Mouse (Mus musculus): ENCODE results near the gene Car12. TPM values are rescaled to one million over a fixed set of nuclear protein-coding genes. Genes with fewer than 3 reads are reported as not detected.
A peak's percentile ranks its signal among the peaks of the same experiment; 100 is the strongest.

Gene Car12
- polyA plus RNA-seq, 1 experiment from 2014 or later = 0.61 TPM

DNA sequence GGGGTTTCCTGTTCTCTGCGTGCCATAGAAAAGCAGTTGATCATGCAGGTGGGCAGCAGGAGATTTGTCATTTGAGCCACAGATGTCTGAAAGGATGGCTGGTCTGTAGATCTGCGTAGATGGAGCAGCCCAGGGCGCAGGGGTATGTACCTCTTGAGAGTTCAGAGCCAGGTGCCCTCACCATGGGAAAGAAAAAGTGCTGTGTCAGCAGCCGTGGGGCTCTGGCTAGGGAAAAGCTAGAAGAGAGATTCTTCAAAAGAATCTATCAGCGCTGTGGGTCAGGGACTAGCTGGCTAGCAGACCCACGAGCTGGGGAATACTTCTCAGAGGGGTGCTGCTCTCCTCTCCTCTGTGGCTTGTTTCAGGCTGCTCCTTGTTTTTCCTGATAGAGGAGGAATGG is 27.8 kb upstream of the Car12 start:
- 0 out of 2 replicates have a peak, but pooled peaks cover 6% of the 10 kb centered on the region for H3K4me1 ChIP-seq (replicated peaks)
- H3K9me3 ChIP-seq (replicated peaks) = no peaks in the 10 kb centered on the region
- no peak overlapping the region for H3K9ac ChIP-seq
- no peak for ATAC-seq (ENCODE audit: insufficient number of reproducible peaks, low FRiP score)
- H3K4me3 ChIP-seq = no peak overlapping the region
- H3K27me3 ChIP-seq (replicated peaks) = no peaks in the 10 kb centered on the region
- no peaks in the 10 kb centered on the region for H3K36me3 ChIP-seq
- no peak overlapping the region for H3K4me2 ChIP-seq
- H3K27ac ChIP-seq (ENCODE audit: poor library complexity, severe bottlenecking) = no peak overlapping the region
- 72% methylated on average over 6 of the region's 6 CpGs for WGBS

DNA sequence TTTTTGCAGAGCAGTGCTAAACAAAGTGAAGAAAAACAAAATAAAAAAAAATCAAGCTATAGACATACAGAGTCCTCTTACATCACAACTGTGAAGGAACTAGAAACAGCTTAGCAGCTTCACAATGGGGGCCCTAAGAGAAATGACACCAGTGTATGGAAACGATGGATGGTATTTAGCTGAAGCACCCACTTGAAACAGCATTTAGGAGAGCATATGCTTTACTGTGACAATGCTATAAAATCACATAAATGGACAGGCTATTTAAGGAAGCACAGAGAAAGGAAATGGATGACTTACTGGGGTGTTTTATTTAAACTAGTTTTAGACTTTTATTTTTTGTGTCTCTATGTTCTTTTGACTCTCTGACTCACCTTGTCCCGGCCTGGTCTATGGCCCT is 25.8 kb upstream of the Car12 start:
- no peak overlapping the region for H3K4me3 ChIP-seq
- 0 out of 2 replicates have a peak, but pooled peaks cover 6% of the 10 kb centered on the region for H3K4me1 ChIP-seq (replicated peaks)
- no peak overlapping the region for H3K4me2 ChIP-seq
- H3K36me3 ChIP-seq = no peaks in the 10 kb centered on the region
- no peak for ATAC-seq (ENCODE audit: insufficient number of reproducible peaks, low FRiP score)
- no peaks in the 10 kb centered on the region for H3K27me3 ChIP-seq (replicated peaks)
- no peaks in the 10 kb centered on the region for H3K9me3 ChIP-seq (replicated peaks)
- no peak overlapping the region for H3K9ac ChIP-seq
- no peak overlapping the region for H3K27ac ChIP-seq (ENCODE audit: poor library complexity, severe bottlenecking)
- 79% methylated on average over 2 of the region's 2 CpGs for WGBS

DNA sequence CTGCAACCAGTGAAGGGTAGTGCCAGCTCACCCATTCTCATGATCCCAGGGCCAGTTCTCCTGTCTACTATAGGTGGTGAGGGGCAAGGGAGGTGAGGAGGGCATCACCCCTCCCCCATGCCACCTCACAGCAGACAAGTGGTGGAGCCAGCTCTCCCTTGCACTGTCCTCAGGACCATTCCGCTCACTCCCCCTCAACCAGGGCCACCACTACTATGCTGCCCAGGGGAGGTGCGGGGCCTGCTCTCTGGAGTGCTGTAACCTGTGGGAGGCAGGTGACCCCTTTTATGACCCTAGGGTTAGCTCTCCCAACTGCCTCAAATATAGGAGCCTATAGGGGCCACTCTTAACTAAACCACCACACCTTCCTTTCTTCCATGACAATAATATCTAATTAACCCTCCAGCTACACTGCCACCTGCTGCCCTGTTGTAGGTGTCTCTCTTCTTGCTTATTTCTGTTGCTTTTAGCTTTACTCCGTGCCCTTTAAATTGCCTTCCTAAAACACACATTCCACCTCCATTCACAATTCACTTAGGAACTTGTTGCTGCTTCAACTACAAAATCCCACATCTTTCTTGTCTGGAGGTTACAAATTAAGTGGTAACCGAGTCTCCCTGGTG is 21.7 kb upstream of the Car12 start:
- Histone ChIP-seq H3K27me3 (replicated peaks) (no peaks in the 10 kb centered on the region), H3K9ac (no peak overlapping the region), H3K36me3 (no peaks in the 10 kb centered on the region), H3K4me2 (no peak overlapping the region), H3K9me3 (replicated peaks) (no peaks in the 10 kb centered on the region), H3K27ac (ENCODE audit: poor library complexity, severe bottlenecking) (no peak overlapping the region), H3K4me1 (replicated peaks) (0 out of 2 replicates have a peak, but pooled peaks cover 6% of the 10 kb centered on the region), H3K4me3 (no peak overlapping the region)
- no peak for ATAC-seq (ENCODE audit: insufficient number of reproducible peaks, low FRiP score)
- WGBS = 82% methylated on average over 4 of the region's 4 CpGs

DNA sequence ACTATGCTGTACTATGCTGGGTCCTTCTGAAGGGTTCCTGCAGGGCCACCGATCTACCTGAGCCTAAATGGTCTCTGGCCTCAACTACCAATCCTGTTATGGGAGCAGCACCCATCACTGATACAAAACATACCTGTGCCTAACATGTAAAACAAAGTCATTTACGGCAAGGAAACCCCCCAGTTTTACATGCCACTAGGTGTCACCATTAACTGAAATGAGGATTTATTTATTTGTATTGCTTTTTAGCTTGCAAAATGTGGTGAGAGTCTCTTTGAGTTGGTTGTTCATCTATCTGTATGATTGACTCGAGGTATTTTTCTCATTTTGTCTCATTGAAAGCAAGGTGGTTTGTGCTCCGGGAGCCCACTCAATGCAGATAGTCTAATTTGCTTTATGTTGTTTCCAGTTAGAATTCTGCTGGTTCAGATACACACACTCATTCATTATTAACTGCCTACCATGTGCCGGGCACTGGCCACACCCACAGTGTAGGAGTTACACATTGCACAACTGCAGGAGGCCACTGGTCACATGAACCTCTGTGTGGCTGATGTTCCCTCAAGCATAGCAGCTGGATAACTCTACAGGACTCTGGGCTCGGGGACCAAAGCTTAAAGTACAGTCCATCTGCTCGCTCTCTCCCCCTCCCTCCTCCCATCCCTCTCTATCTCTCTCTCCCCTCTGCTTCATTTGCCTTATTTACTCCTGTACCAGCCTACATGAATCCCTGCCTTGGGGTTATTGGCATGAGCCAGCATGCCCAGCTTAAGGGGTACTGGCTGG is 15.9 kb upstream of the Car12 start:
- Histone ChIP-seq H3K4me1 (replicated peaks) (no peaks in the 10 kb centered on the region), H3K36me3 (no peaks in the 10 kb centered on the region), H3K9ac (no peak overlapping the region), H3K27ac (ENCODE audit: poor library complexity, severe bottlenecking) (no peak overlapping the region), H3K27me3 (replicated peaks) (no peaks in the 10 kb centered on the region), H3K4me2 (no peak overlapping the region), H3K4me3 (no peak overlapping the region), H3K9me3 (replicated peaks) (no peaks in the 10 kb centered on the region)
- no peak for ATAC-seq (ENCODE audit: insufficient number of reproducible peaks, low FRiP score)
- whole genome bisulfite sequencing = 77% methylated on average over 7 of the region's 7 CpGs

DNA sequence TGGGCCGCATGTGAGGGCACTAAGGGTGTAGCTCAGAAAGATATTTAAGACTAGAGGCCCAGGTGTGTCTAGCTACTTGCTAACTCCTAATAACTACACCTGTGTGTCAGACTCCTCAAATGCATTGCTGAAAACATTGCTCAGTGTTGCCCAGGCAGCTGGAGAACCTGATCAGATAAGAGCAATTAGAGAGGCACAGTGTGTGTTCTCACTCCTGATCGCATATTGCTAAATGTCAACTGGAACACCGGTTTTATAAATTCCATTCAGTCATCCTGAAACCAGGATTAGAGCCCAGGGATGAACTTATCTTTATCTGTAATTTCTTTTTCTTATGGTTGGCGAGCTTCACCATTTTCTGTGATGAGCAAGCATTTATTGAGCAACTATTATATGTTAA is 13.7 kb upstream of the Car12 start:
- Histone ChIP-seq H3K27ac (ENCODE audit: poor library complexity, severe bottlenecking) (no peak overlapping the region), H3K4me2 (no peak overlapping the region), H3K9me3 (replicated peaks) (no peaks in the 10 kb centered on the region), H3K4me1 (replicated peaks) (no peaks in the 10 kb centered on the region), H3K36me3 (no peaks in the 10 kb centered on the region), H3K4me3 (no peak overlapping the region), H3K27me3 (replicated peaks) (no peaks in the 10 kb centered on the region), H3K9ac (no peak overlapping the region)
- 85% methylated on average over 4 of the region's 4 CpGs for WGBS
- ATAC-seq (ENCODE audit: insufficient number of reproducible peaks, low FRiP score) = no peak

DNA sequence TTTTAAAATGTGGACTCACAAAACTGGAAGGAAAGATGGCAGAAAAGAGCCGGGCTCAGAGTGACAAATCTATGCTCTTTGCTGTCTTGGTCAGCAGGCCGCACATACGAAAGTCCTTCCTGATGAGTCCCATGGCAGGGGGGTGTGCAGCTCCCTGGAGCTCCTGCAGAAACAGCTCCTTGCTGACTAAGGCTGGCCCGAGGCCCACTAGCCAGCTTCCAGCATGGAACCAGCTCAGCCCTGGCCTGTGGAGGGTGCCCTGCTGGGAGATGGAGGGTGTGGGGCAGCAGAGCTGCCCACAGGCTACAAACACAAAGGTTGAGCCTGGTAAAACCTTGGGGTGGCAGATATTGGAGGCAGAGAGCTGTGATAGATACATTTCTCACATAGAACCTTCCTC is 10.5 kb upstream of the Car12 start:
- Histone ChIP-seq H3K9ac (no peak overlapping the region), H3K4me1 (replicated peaks) (peaks cover 6% of the 10 kb centered on the region), H3K4me2 (no peak overlapping the region), H3K27ac (ENCODE audit: poor library complexity, severe bottlenecking) (no peak overlapping the region), H3K4me3 (no peak overlapping the region), H3K27me3 (replicated peaks) (no peaks in the 10 kb centered on the region), H3K36me3 (no peaks in the 10 kb centered on the region), H3K9me3 (replicated peaks) (no peaks in the 10 kb centered on the region)
- 78% methylated on average over 4 of the region's 4 CpGs for WGBS
- ATAC-seq (ENCODE audit: insufficient number of reproducible peaks, low FRiP score) = no peak

DNA sequence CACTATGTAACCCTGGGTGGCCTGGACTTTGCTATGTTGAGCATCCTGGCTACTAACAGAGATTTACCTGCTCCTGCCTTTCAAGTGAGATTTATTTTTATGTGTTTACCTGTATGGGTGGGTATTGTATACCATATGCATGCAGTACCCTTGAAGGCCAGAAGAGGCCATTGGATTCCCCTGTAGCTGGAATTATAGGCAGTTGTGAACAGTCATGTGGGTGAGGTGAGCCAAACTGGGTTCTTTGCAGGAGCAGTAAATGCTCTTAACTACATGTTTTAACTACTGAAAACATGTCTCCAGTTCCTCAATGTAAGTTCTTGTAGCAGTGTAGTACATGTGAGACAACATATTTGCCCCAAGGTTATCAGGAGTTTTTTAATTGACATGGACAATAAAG is 8.1 kb upstream of the Car12 start:
- H3K27me3 ChIP-seq (replicated peaks) = peaks cover 5% of the 10 kb centered on the region; the same call in 1 of the 2 replicates
- no peaks in the 10 kb centered on the region for H3K9me3 ChIP-seq (replicated peaks)
- no peak overlapping the region for H3K9ac ChIP-seq
- H3K4me3 ChIP-seq = no peak overlapping the region
- ATAC-seq (ENCODE audit: insufficient number of reproducible peaks, low FRiP score) = no peak
- no peak overlapping the region for H3K27ac ChIP-seq (ENCODE audit: poor library complexity, severe bottlenecking)
- H3K4me2 ChIP-seq = no peak overlapping the region
- H3K36me3 ChIP-seq = no peaks in the 10 kb centered on the region
- H3K4me1 ChIP-seq (replicated peaks) = peaks cover 8% of the 10 kb centered on the region

DNA sequence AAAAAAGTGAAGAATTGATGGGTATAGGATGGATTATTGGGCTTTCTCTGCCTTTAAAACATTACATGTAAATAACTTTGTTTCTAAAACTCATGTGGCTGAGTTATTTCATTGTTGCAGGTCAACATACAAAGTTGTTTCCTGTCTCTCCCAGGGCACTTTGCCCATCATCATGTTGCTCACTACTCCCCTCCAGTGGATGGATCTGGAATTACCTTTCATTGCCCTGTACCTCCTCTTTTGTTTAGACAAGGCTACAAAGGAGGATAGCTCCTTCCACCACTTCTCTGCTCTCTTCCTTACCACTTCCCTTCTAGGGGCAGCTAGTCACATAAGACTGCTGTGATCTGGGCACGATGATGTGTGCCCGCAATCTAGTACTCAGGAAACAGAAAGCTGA is 7.7 kb upstream of the Car12 start:
- H3K36me3 ChIP-seq = no peaks in the 10 kb centered on the region
- H3K9me3 ChIP-seq (replicated peaks) = no peaks in the 10 kb centered on the region
- ATAC-seq (ENCODE audit: insufficient number of reproducible peaks, low FRiP score) = no peak
- no peak overlapping the region for H3K4me2 ChIP-seq
- H3K9ac ChIP-seq = no peak overlapping the region
- 39% methylated on average over 2 of the region's 2 CpGs for WGBS
- no peak overlapping the region for H3K4me3 ChIP-seq
- peaks cover 8% of the 10 kb centered on the region for H3K4me1 ChIP-seq (replicated peaks)
- peaks cover 5% of the 10 kb centered on the region; the same call in 1 of the 2 replicates for H3K27me3 ChIP-seq (replicated peaks)
- H3K27ac ChIP-seq (ENCODE audit: poor library complexity, severe bottlenecking) = no peak overlapping the region

DNA sequence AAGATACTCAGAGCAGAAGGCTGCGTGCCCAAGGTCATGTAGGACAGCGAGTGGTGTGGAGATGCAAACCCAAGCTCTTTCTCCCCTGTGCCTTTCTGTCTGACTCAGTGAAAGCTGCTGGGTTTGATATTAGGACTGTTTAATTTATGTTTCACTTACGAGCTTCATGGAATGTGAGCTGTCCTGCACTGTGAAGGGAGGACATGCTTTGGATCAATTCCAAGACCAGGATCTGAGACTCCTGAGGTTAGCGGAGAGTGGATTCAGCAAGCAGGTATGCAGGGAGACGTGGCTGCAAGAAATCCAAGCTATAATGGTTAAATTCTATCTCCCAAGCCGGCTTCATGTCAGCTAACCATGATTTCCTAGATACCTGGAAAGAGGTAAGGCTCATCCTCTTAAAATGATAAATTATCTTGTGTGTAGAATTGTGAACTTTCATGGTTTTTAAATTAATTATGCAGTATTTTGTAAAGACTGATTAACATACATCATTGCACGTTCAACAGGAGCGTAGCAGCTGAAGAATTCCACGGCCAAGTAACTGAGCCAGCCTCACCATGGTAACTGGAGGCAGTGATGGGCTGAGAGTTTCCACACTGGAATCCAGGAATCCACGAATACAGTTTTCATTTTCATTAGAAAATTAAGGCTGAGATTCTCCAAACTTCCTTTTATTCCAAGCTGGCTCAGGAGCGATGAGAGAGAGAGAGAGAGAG is 5.3 kb upstream of the Car12 start:
- Histone ChIP-seq H3K4me3 (no peak overlapping the region), H3K9me3 (replicated peaks) (no peaks in the 10 kb centered on the region), H3K9ac (no peak overlapping the region), H3K27me3 (replicated peaks) (peaks cover 18% of the 10 kb centered on the region), H3K36me3 (no peaks in the 10 kb centered on the region), H3K27ac (ENCODE audit: poor library complexity, severe bottlenecking) (no peak overlapping the region), H3K4me1 (replicated peaks) (peaks cover 9% of the 10 kb centered on the region), H3K4me2 (no peak overlapping the region)
- 63% methylated on average over 11 of the region's 11 CpGs for WGBS
- no peak for ATAC-seq (ENCODE audit: insufficient number of reproducible peaks, low FRiP score)

DNA sequence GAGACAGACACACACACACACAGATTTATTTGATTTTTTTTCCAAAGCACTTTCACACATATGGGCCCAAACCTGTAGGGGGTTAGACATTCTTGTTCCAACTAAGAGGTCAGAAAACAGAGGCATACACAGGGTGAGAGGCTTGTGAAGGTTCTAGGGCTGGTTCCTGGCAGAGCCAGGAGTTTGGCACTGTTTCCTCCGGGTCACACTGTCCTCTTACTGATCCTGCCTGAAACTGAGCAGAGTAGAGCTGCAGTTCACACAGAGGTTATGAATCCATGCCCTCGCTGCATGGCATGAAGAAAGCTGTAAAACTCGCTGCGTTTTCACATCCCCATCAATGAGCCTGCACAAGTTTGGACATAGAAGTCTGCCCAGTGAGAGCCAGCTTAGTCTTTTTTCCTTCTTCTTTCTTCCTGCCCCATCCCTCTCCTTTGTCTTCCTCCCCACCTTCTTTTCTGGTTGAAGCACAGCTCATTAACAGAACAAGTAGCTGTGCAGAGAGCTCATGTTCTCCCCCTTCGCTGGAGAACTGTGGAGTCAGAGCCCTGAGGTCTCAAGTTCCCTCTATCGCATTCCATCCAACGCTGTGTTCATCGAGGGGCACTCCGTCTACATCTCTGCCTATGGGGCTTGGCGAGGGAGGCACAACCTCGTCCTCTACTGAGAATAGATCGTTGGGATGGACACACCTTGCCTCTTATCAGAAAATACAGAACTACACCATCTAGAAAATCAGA is 4.5 kb upstream of the Car12 start:
- H3K27ac ChIP-seq (ENCODE audit: poor library complexity, severe bottlenecking) = no peak overlapping the region
- H3K9ac ChIP-seq = 0 out of 2 replicates have a peak overlapping the region, but pooled peaks have one; percentile 13
- WGBS = 56% methylated on average over 12 of the region's 12 CpGs
- H3K4me1 ChIP-seq (replicated peaks) = peaks cover 14% of the 10 kb centered on the region
- no peak overlapping the region for H3K4me3 ChIP-seq
- H3K36me3 ChIP-seq = no peaks in the 10 kb centered on the region
- ATAC-seq (ENCODE audit: insufficient number of reproducible peaks, low FRiP score) = no peak
- H3K4me2 ChIP-seq = no peak overlapping the region
- no peaks in the 10 kb centered on the region for H3K9me3 ChIP-seq (replicated peaks)
- H3K27me3 ChIP-seq (replicated peaks) = peaks cover 18% of the 10 kb centered on the region

DNA sequence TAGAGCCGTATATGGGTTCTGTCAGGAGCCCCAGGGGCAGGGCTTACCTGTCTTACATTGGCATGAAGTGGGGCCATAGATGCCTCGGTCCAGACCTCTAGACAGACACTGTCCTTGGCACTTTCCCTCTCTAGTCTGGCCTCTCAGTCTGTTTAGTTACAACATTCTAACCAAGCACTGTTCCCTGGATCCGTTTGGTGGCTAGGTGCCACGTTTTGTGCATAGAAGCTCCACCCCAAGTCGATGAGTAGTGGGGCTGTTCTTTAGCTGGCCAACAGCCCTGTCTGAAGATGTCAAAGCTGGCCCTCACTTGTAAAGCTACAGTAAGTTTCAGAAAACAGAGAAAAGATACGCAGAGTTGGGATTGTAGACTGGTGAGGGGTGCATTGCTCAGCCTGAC is 2.9 kb upstream of the Car12 start:
- H3K9ac ChIP-seq = no peak overlapping the region
- H3K4me1 ChIP-seq (replicated peaks) = peaks cover 18% of the 10 kb centered on the region
- H3K27me3 ChIP-seq (replicated peaks) = peaks cover 32% of the 10 kb centered on the region
- no peak overlapping the region for H3K4me3 ChIP-seq
- H3K27ac ChIP-seq (ENCODE audit: poor library complexity, severe bottlenecking) = no peak overlapping the region
- H3K9me3 ChIP-seq (replicated peaks) = no peaks in the 10 kb centered on the region
- ATAC-seq (ENCODE audit: insufficient number of reproducible peaks, low FRiP score) = no peak
- no peak overlapping the region for H3K4me2 ChIP-seq
- no peaks in the 10 kb centered on the region for H3K36me3 ChIP-seq
- 68% methylated on average over 6 of the region's 6 CpGs for whole genome bisulfite sequencing

Data from heart, embryonic 12.5 days (tissue).